ENCODE assay signal across 8 mouse cellular contexts in genomic region chr11:102317901-102318575, GRCm38 (mm10). TPM values are rescaled to one million over a fixed set of nuclear protein-coding genes. Genes with fewer than 3 reads are reported as not detected.
DNase-seq lines count a peak whose midpoint lies in the region; ATAC-seq and TF ChIP-seq lines count a peak whose summit lies in the region.

No protein-coding gene starts in this region.

- H3K4me2 ChIP-seq in liver, postnatal 0 days (ENCODE audit: low read depth, low read length) = peak overlapping the region; percentile 95
- peak overlapping the region; percentile 97 for H3K4me2 ChIP-seq in neural tube, embryonic 14.5 days (ENCODE audit: low read depth, low read length)

- peak; percentile 31 for ATAC-seq in Patski
- 0 out of 2 replicates have a peak, but pooled peaks have one; percentile 3 for ATAC-seq in granulocyte monocyte progenitor cell, adult 5-6 weeks (replicated peaks; ENCODE audit: poor library complexity, severe bottlenecking)
- ATAC-seq in liver, postnatal 0 days = peak; percentile 49
- peak; percentile 42 for ATAC-seq in neural tube, embryonic 14.5 days (ENCODE audit: low read depth)

- H3K4me1 ChIP-seq in liver, postnatal 0 days (ENCODE audit: insufficient read depth) = peaks cover 25% of the 10 kb centered on the region
- peaks cover 15% of the 10 kb centered on the region; the same call in 1 of the 2 replicates for H3K4me1 ChIP-seq in neural tube, embryonic 14.5 days (ENCODE audit: control insufficient read depth, insufficient read depth, low read length)

- no peaks in the 10 kb centered on the region for H3K27me3 ChIP-seq in Patski
- H3K27me3 ChIP-seq in liver, postnatal 0 days (ENCODE audit: insufficient read depth, low read length) = no peaks in the 10 kb centered on the region
- H3K27me3 ChIP-seq in neural tube, embryonic 14.5 days (ENCODE audit: control insufficient read depth, insufficient read depth, low read length) = peaks cover 3% of the 10 kb centered on the region; the same call in 1 of the 2 replicates

- H3K9me3 ChIP-seq in liver, postnatal 0 days (ENCODE audit: low read length) = no peaks in the 10 kb centered on the region
- no peaks in the 10 kb centered on the region for H3K9me3 ChIP-seq in neural tube, embryonic 14.5 days (ENCODE audit: control insufficient read depth, low read length)

- H3K27ac ChIP-seq in liver, postnatal 0 days (ENCODE audit: low read depth) = peak overlapping the region; percentile 99
- H3K27ac ChIP-seq in neural tube, embryonic 14.5 days (ENCODE audit: low read depth, low read length) = peak overlapping the region; percentile 93

- TF ChIP-seq EP300 in liver, postnatal 0 days (IDR thresholded peaks at IDR 0.05; ENCODE audit: low read depth) = no peak

- POLR2A ChIA-PET in Patski (lab: Charles Lee) = interaction anchor here (1.0 to 7.6 kb wide), 7 partner anchors 9 to 112 kb away, joined by 3 to 110 read pairs (median 9); partner anchors contain the start of genes Grn and Slc25a39

- peak overlapping the region; percentile 88 for H3K4me3 ChIP-seq in liver, postnatal 0 days (ENCODE audit: low read depth, low read length)
- H3K4me3 ChIP-seq in neural tube, embryonic 14.5 days (ENCODE audit: low read depth, low read length) = peak overlapping the region; percentile 99

- CTCF ChIA-PET in Patski (lab: Charles Lee) = interaction anchor here (0.6 kb wide), 1 partner anchor 9 kb away, joined by 3 read pairs; no protein-coding TSS in a partner anchor

- 0% methylated on average over 23 of the region's 77 CpGs for WGBS in liver, postnatal 0 days (ENCODE audit: insufficient replicate concordance)
- WGBS in neural tube, embryonic 14.5 days = under 1% methylated on average over 31 of the region's 77 CpGs

- peaks cover 28% of the 10 kb centered on the region for H3K36me3 ChIP-seq in liver, postnatal 0 days (replicated peaks; ENCODE audit: insufficient read depth, low read length)
- peaks cover 20% of the 10 kb centered on the region; the same call in 1 of the 2 replicates for H3K36me3 ChIP-seq in neural tube, embryonic 14.5 days (ENCODE audit: control insufficient read depth, insufficient read depth, low read length)

- DNase-seq in 3134 (ENCODE audit: extremely low read depth, insufficient read length, low spot score) (peak; percentile 86), Patski (ENCODE audit: low read depth, low spot score) (no peak)
- DNase-seq in embryo, embryonic 10 days (ENCODE audit: low spot score) = peak; percentile 80
- peak; percentile 74 for DNase-seq in kidney, adult 11 months
- DNase-seq in liver, postnatal 0 days = peak; percentile 82
- DNase-seq in thymus, postnatal 10 days (ENCODE audit: low spot score in 2 of 2) = peak; percentile 77

- in situ Hi-C loops in Patski (cut with MboI; ENCODE audit: low pct_unique_long_range_greater_than_20kb) = no loop called here

- no peak for TF ChIP-seq CTCF in Patski (IDR thresholded peaks at IDR 0.05)
- TF ChIP-seq CTCF in liver, postnatal 0 days (IDR thresholded peaks at IDR 0.05; ENCODE audit: low read depth) = no peak

- peak overlapping the region; percentile 100 for H3K9ac ChIP-seq in liver, postnatal 0 days (replicated peaks)
- peak overlapping the region; percentile 99 for H3K9ac ChIP-seq in neural tube, embryonic 14.5 days (replicated peaks; ENCODE audit: low read depth, low read length)

RNA-seq across cellular contexts. Expression of gene Ubtf, which starts 1.5 kb away (rescaled TPM):
- polyA plus RNA-seq in Patski (2021) = 101 TPM
- 56.3 and 73.8 TPM in 2 replicates for total RNA-seq in granulocyte monocyte progenitor cell, adult 5-6 weeks (2014; fragmentation: Nextera tagmentation)
- 148 and 164 TPM in 2 replicates for total RNA-seq in granulocyte monocyte progenitor cell, adult 5-6 weeks (2017)
- polyA plus RNA-seq in liver, postnatal 0 days (2015; fragmentation: Nextera tagmentation; extraction: Ambion mirVana) = 32.4 and 32.5 TPM in 2 replicates
- 70.3 and 81.9 TPM in 2 replicates for polyA plus RNA-seq in neural tube, embryonic 14.5 days (2014; fragmentation: Nextera tagmentation; extraction: Ambion mirVana)

RNA-seq across cellular contexts. Expression of gene Atxn7l3, which starts 21.6 kb away (rescaled TPM):
- 53.4 TPM for polyA plus RNA-seq in Patski (2021)
- 20.0 and 28.7 TPM in 2 replicates for total RNA-seq in granulocyte monocyte progenitor cell, adult 5-6 weeks (2014; fragmentation: Nextera tagmentation)
- total RNA-seq in granulocyte monocyte progenitor cell, adult 5-6 weeks (2017) = 20.0 and 27.1 TPM in 2 replicates
- 4.5 and 4.6 TPM in 2 replicates for polyA plus RNA-seq in liver, postnatal 0 days (2015; fragmentation: Nextera tagmentation; extraction: Ambion mirVana)
- 36.5 and 36.7 TPM in 2 replicates for polyA plus RNA-seq in neural tube, embryonic 14.5 days (2014; fragmentation: Nextera tagmentation; extraction: Ambion mirVana)

RNA-seq across cellular contexts. Expression of gene Tmub2, which starts 33.3 kb away (rescaled TPM):
- polyA plus RNA-seq in Patski (2021) = 60.5 TPM
- total RNA-seq in granulocyte monocyte progenitor cell, adult 5-6 weeks (2014; fragmentation: Nextera tagmentation) = 22.7 and 34.6 TPM in 2 replicates
- 17.2 and 32.6 TPM in 2 replicates for total RNA-seq in granulocyte monocyte progenitor cell, adult 5-6 weeks (2017)
- 19.4 and 20.8 TPM in 2 replicates for polyA plus RNA-seq in liver, postnatal 0 days (2015; fragmentation: Nextera tagmentation; extraction: Ambion mirVana)
- 86.9 and 88.6 TPM in 2 replicates for polyA plus RNA-seq in neural tube, embryonic 14.5 days (2014; fragmentation: Nextera tagmentation; extraction: Ambion mirVana)

RNA-seq across cellular contexts. Expression of gene Slc4a1, which starts 48.0 kb away (rescaled TPM):
- not detected for polyA plus RNA-seq in Patski (2021)
- total RNA-seq in granulocyte monocyte progenitor cell, adult 5-6 weeks (2014; fragmentation: Nextera tagmentation) = not detected in 2 replicates
- under 0.01 and 1.6 TPM in 2 replicates for total RNA-seq in granulocyte monocyte progenitor cell, adult 5-6 weeks (2017)
- 311 and 329 TPM in 2 replicates for polyA plus RNA-seq in liver, postnatal 0 days (2015; fragmentation: Nextera tagmentation; extraction: Ambion mirVana)
- 1.6 and 2.4 TPM in 2 replicates for polyA plus RNA-seq in neural tube, embryonic 14.5 days (2014; fragmentation: Nextera tagmentation; extraction: Ambion mirVana)

RNA-seq across cellular contexts. Expression of gene Asb16, which starts 49.5 kb away (rescaled TPM):
- 0.28 TPM for polyA plus RNA-seq in Patski (2021)
- total RNA-seq in granulocyte monocyte progenitor cell, adult 5-6 weeks (2014; fragmentation: Nextera tagmentation) = 1.1 and 3.4 TPM in 2 replicates
- 0.17 and 0.31 TPM in 2 replicates for total RNA-seq in granulocyte monocyte progenitor cell, adult 5-6 weeks (2017)
- polyA plus RNA-seq in liver, postnatal 0 days (2015; fragmentation: Nextera tagmentation; extraction: Ambion mirVana) = not detected in 2 replicates
- 0.12 and 0.23 TPM in 2 replicates for polyA plus RNA-seq in neural tube, embryonic 14.5 days (2014; fragmentation: Nextera tagmentation; extraction: Ambion mirVana)
